Mouse (Mus musculus) hindbrain, embryonic 13.5 days (tissue): ENCODE measurements at regions not wholly inside any gene's neighbourhood (a gene's known extent, or its start where the extent isn't known, plus 50 kb on each side); places are given as distances from the start of the nearest gene placed in this dataset.
"Not testable (repeated sequence)": the region's sequence is repeated elsewhere in the genome, so short reads cannot be mapped to it uniquely, and the experiment has no call there.

Experiments used
- ATAC-seq: fragments of 200-750 bp; cut with Nextera tagmentation; 2 replicates; pipeline ENCODE4 v1.8.0; 2017; ENCODE audit warnings: moderate TSS enrichment; ENCODE audit not compliant: low FRiP score
- H3K27ac ChIP-seq: fragments of 300-500 bp; sonication (generic); 2 replicates; pipeline ENCODE4 v1.5.1; 2015; ENCODE audit warnings: inconsistent platforms, mild to moderate bottlenecking, moderate library complexity
- H3K27me3 ChIP-seq: fragments of 300-500 bp; sonication (generic); 2 replicates; pipeline ENCODE4 v1.6.1; 2015; ENCODE audit warnings: mild to moderate bottlenecking, inconsistent platforms
- H3K36me3 ChIP-seq: fragments of 300-500 bp; sonication (generic); 2 replicates; pipeline ENCODE4 v1.6.1; 2015; ENCODE audit warnings: mild to moderate bottlenecking, inconsistent platforms
- H3K4me1 ChIP-seq: fragments of 300-500 bp; sonication (generic); replicated peaks from 2 replicates; pipeline ENCODE4 v1.6.1; 2015; ENCODE audit warnings: inconsistent platforms
- H3K4me2 ChIP-seq: fragments of 300-500 bp; sonication (generic); 2 replicates; pipeline ENCODE4 v1.6.1; 2015; ENCODE audit warnings: inconsistent platforms, mild to moderate bottlenecking, moderate library complexity
- H3K4me3 ChIP-seq: fragments of 300-500 bp; sonication (generic); 2 replicates; pipeline ENCODE4 v1.5.1; 2015; ENCODE audit warnings: mild to moderate bottlenecking, inconsistent platforms
- H3K9ac ChIP-seq: fragments of 300-500 bp; sonication (generic); 2 replicates; pipeline ENCODE4 v1.6.1; 2015; ENCODE audit warnings: mild to moderate bottlenecking, inconsistent platforms
- H3K9me3 ChIP-seq: fragments of 300-500 bp; sonication (generic); 2 replicates; pipeline ENCODE4 v1.6.1; 2016; ENCODE audit warnings: inconsistent platforms
- WGBS: fragments of 180-500 bp; shearing (Covaris S2); methylation state at CpG from one replicate; pipeline ENCODE4 v1.1.7; 2015; 5-methylcytosine and 5-hydroxymethylcytosine counted together

DNA sequence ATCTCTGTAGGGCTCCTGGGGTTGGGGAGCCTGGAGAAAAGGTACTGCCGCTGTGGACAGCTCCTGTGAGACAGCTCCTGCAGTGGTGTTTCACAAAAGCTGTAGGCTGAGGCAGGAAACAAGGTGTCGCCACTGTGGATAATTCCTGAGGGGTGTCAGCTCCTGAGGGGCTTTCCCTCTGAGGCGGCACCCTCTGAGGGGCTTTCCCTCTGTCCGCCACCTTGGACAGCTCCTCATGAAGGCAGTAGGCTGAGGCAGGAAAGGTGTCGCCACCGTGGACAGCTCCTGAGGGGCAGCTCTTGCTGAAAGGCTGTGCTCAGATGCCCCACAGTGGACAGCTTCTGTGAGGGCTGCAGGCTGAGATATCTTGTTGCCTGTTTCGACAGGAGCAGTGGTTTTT, 127.1 kb downstream of the Cyld start:
- Histone ChIP-seq H3K36me3 (no peaks in the 10 kb centered on the region), H3K9me3 (no peaks in the 10 kb centered on the region), H3K4me1 (no peaks in the 10 kb centered on the region), H3K9ac (no peak overlapping the region), H3K27me3 (0 out of 2 replicates have a peak, but pooled peaks cover 2% of the 10 kb centered on the region), H3K4me2 (no peak overlapping the region), H3K27ac (no peak overlapping the region), H3K4me3 (no peak overlapping the region)
- 83% methylated on average over 7 of the region's 7 CpGs for WGBS
- ATAC-seq: no peak

DNA sequence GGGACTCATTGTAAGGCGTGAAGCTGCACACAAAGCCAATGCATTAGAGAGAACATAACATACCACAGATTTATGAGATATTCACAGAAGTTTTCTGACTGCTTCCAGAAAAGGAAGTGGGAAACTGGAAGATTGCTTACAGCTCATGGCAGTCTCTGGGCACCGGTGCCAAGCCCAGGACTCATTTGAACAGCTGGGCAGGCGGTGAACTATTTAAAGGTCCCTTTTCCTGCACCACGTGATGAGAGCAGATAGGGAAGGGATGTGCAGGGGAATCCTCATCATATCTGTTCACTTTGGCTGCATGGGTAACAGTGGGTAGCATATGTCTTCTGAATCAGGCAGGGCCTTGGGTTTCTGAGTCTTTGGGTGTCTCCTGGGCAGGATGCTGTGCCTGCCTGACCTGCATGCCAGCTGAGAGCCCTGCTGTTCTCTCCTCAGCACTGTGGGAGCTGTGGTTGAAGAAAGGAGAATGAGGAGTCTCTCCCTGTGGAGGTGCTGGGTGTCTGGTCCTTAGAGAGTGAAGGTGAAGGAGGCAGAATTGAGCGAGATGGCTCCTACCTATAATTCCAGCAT, 123.5 kb downstream of the Cyld start:
- Histone ChIP-seq H3K36me3 (no peaks in the 10 kb centered on the region), H3K27ac (no peak overlapping the region), H3K4me1 (no peaks in the 10 kb centered on the region), H3K4me3 (no peak overlapping the region), H3K27me3 (peaks cover 16% of the 10 kb centered on the region), H3K9ac (no peak overlapping the region), H3K9me3 (no peaks in the 10 kb centered on the region), H3K4me2 (no peak overlapping the region)
- ATAC-seq: no peak
- 90% methylated on average over 5 of the region's 5 CpGs for WGBS

DNA sequence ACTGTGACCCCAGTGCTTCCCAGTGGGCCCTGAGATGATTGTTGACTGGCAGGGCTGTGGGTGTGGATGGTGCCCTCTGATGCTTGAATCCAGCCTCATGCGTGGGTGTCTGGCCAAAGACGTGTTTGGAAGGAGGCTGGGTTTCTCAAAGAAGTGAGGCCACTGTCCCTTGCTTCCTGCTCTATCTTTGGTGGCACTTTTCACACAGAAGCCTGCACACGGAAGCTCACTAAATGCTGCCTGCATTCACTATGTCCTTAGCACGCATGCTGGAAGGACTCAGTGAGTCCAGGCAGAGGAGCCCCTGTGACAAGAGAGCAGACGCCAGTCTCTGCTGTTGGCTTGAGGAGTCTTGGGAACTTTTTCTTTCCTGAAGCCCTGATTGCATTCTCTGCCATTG, 119.6 kb downstream of the Cyld start:
- Histone ChIP-seq H3K9me3 (no peaks in the 10 kb centered on the region), H3K27me3 (peaks cover 27% of the 10 kb centered on the region), H3K27ac (no peak overlapping the region), H3K4me3 (no peak overlapping the region), H3K9ac (no peak overlapping the region), H3K4me1 (peaks cover 11% of the 10 kb centered on the region), H3K36me3 (no peaks in the 10 kb centered on the region), H3K4me2 (no peak overlapping the region)
- no peak for ATAC-seq
- 84% methylated on average over 5 of the region's 5 CpGs for WGBS

DNA sequence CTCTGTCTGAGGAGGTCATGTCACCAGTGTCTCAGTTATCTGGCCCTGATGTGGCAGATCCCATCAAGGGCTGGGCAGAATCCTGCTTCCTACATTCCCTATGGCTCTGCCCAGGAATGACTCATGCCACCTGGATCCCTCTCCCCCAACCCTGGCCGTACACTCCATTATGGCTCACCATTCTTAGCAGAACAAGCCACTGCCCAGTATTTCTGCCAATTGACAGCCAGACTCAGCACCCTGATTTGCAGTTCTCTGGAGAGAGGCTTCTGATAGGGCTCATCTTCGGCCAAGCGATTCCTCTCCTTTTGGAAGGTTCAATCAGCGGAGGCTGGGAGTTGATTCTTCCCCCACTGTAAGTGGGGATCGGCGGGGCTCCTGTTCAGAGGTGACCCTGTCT, 117.4 kb downstream of the Cyld start:
- Histone ChIP-seq H3K27me3 (peaks cover 27% of the 10 kb centered on the region), H3K4me1 (peaks cover 11% of the 10 kb centered on the region), H3K9ac (no peak overlapping the region), H3K9me3 (peaks cover 4% of the 10 kb centered on the region; the same call in 1 of the 2 replicates), H3K27ac (no peak overlapping the region), H3K36me3 (no peaks in the 10 kb centered on the region), H3K4me3 (no peak overlapping the region), H3K4me2 (no peak overlapping the region)
- ATAC-seq: no peak
- WGBS: 89% methylated on average over 6 of the region's 6 CpGs

DNA sequence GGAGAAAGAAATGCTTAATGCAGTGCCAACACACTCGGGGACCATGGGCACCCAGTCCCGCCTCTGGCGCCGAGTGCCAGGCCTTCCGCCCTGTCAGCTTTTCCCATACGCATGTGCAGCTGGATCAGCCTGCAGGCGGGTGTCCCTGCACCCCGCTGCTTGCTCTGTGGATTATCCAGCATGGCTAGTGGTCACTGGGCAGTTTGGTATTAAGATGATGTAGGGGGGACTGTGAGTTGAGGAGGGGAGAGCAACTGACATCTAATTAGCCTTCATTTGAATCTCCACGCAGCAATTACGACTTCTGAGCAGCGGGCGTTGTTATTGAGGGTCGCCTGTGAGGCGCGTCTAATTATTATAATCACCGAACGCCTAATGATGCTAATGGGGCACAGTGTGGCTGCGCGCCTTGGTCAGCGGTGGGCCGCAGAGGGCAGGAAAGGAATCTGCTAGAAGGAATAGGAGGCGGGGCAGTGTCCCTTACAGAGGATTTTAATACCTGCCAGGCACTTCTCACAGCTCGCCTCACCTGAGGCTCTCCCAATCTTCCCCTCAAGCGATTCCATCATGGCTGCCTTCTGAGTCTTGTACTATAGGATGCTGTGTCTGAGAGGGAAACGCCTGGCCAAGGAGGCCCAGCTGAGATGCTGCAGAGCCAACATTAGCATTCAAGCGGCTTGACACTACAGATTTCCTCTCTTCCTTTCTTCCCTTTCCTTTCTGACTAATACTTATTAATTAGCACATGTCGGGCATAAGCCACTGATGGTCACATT, 116.3 kb downstream of the Cyld start:
- Histone ChIP-seq H3K9me3 (peaks cover 7% of the 10 kb centered on the region; the same call in 1 of the 2 replicates), H3K36me3 (no peaks in the 10 kb centered on the region), H3K9ac (no peak overlapping the region), H3K4me1 (peaks cover 11% of the 10 kb centered on the region), H3K27me3 (peaks cover 27% of the 10 kb centered on the region), H3K27ac (no peak overlapping the region; the same call in 1 of the 2 replicates), H3K4me3 (no peak overlapping the region), H3K4me2 (peak overlapping the region; percentile 39)
- 52% methylated on average over 27 of the region's 27 CpGs for WGBS
- ATAC-seq: no peak

DNA sequence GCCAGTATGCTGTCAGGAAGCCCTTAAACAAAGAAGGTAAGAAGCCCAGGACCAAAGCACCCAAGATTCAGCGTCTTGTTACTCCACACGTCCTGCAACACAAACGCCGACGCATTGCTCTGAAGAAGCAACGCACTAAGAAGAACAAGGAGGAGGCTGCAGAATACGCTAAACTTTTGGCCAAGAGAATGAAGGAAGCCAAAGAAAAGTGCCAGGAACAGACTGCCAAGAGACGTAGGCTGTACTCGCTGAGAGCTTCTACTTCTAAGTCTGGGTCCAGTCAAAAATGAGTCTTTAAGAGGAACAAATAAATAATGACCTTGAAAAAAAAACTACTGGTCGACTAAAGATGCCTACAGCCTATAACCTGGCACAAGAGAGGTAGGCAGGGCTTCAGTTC, 110.0 kb downstream of the Cyld start:
- H3K4me2 ChIP-seq, H3K9me3 ChIP-seq, H3K4me1 ChIP-seq, H3K36me3 ChIP-seq, H3K9ac ChIP-seq, H3K27me3 ChIP-seq, H3K27ac ChIP-seq, H3K4me3 ChIP-seq, ATAC-seq: not testable (repeated sequence)
- WGBS: 93% methylated on average over 10 of the region's 10 CpGs
